Mouse (Mus musculus) neural tube, embryonic 11.5 days (tissue): ENCODE measurements around the gene Igdcc4. TPM values are rescaled to one million over a fixed set of nuclear protein-coding genes. Genes with fewer than 3 reads are reported as not detected.

Experiments used
- ATAC-seq: fragments of 200-750 bp; cut with Nextera tagmentation; 2 replicates; pipeline ENCODE4 v1.8.0; 2017; ENCODE audit warnings: moderate number of reproducible peaks, mild to moderate bottlenecking, moderate TSS enrichment, moderate library complexity; ENCODE audit not compliant: insufficient read depth, low FRiP score, low TSS enrichment
- DNase-seq: peaks from one replicate; pipeline ENCODE4 v3.0.0-alpha.2; 2015; ENCODE audit warnings: low spot score
- H3K27ac ChIP-seq: fragments of 300-500 bp; sonication (generic); 2 replicates; pipeline ENCODE4 v1.5.1; 2014; ENCODE audit warnings: low read depth, mild to moderate bottlenecking, low read length
- H3K27me3 ChIP-seq: fragments of 300-500 bp; sonication (generic); 2 replicates; pipeline ENCODE4 v1.6.1; 2014; ENCODE audit warnings: mild to moderate bottlenecking, low read length, mixed read lengths; ENCODE audit not compliant: control insufficient read depth, insufficient read depth
- H3K36me3 ChIP-seq: fragments of 300-500 bp; sonication (generic); 2 replicates; pipeline ENCODE4 v1.6.1; 2014; ENCODE audit warnings: mild to moderate bottlenecking, low read length, moderate library complexity, mixed read lengths; ENCODE audit not compliant: control insufficient read depth, insufficient read depth
- H3K4me1 ChIP-seq: fragments of 300-500 bp; sonication (generic); 2 replicates; pipeline ENCODE4 v1.6.1; 2014; ENCODE audit warnings: low read length, mixed read lengths; ENCODE audit not compliant: control insufficient read depth, insufficient read depth
- H3K4me2 ChIP-seq: fragments of 300-500 bp; sonication (generic); 2 replicates; pipeline ENCODE4 v1.6.1; 2014; ENCODE audit warnings: low read depth, mild to moderate bottlenecking, moderate library complexity
- H3K4me3 ChIP-seq: fragments of 300-500 bp; sonication (generic); 2 replicates; pipeline ENCODE4 v1.5.1; 2014; ENCODE audit warnings: low read depth, low read length
- H3K9ac ChIP-seq: fragments of 300-500 bp; sonication (generic); 2 replicates; pipeline ENCODE4 v1.6.1; 2014; ENCODE audit warnings: mild to moderate bottlenecking, low read length
- H3K9me3 ChIP-seq: fragments of 300-500 bp; sonication (generic); 2 replicates; pipeline ENCODE4 v1.6.1; 2016; ENCODE audit warnings: low read length; ENCODE audit not compliant: control insufficient read depth
- WGBS: fragments of 180-500 bp; shearing (Covaris S2); extraction: QIAGEN DNeasy Blood & Tissue Kit; methylation state at CpG from one replicate; pipeline ENCODE4 v1.1.7; 2014; 5-methylcytosine and 5-hydroxymethylcytosine counted together
- polyA plus RNA-seq: library from polyadenylated mRNA; unstranded; fragments of >200 nt; fragmentation: Nextera tagmentation; extraction: Ambion mirVana; gene quantifications from 2 replicates; pipeline ENCODE4 v1.2.1, GENCODE M21; 2014

The Igdcc4 gene
- polyA plus RNA-seq, 1 experiment from 2014 or later: 12.3 TPM

GRCm38 (mm10) chr9:65179817-65180624 is 78.7 kb downstream of the Igdcc4 start:
- H3K27me3 ChIP-seq: no peaks in the 10 kb centered on the region
- WGBS: 25% methylated on average over 17 of the region's 17 CpGs
- peaks cover 72% of the 10 kb centered on the region for H3K4me1 ChIP-seq
- H3K9me3 ChIP-seq: no peaks in the 10 kb centered on the region
- peak overlapping the region; percentile 32 for H3K9ac ChIP-seq
- peaks cover 17% of the 10 kb centered on the region for H3K36me3 ChIP-seq
- H3K4me3 ChIP-seq: no peak overlapping the region
- H3K4me2 ChIP-seq: peak overlapping the region; percentile 9; the same call in 1 of the 2 replicates
- H3K27ac ChIP-seq: peak overlapping the region; percentile 98
- DNase-seq: no peak
- ATAC-seq: no peak

Other genes starting within 250 kb of the Igdcc4 start
- 0.05 TPM in 1 of 2 replicates, not detected in the other for gene Slc24a1, start 149.9 kb upstream of the Igdcc4 start, polyA plus RNA-seq
- gene Ints14, start 140.6 kb upstream of the Igdcc4 start, polyA plus RNA-seq: 72.4 and 78.9 TPM in 2 replicates
- gene Hacd3, start 79.8 kb upstream of the Igdcc4 start, polyA plus RNA-seq: 105 and 114 TPM in 2 replicates
- 34.7 and 36.7 TPM in 2 replicates for gene Dpp8, start 69.1 kb upstream of the Igdcc4 start, polyA plus RNA-seq
- 60.7 and 71.9 TPM in 2 replicates for gene Igdcc3, start 39.7 kb downstream of the Igdcc4 start, polyA plus RNA-seq
- gene Parp16, start 93.9 kb downstream of the Igdcc4 start, polyA plus RNA-seq: 4.9 and 6.1 TPM in 2 replicates
- gene Cilp, start 163.7 kb downstream of the Igdcc4 start, polyA plus RNA-seq: 0.12 and 0.29 TPM in 2 replicates
- gene Clpx, start 192.8 kb downstream of the Igdcc4 start, polyA plus RNA-seq: 50.0 and 52.8 TPM in 2 replicates
- 13.7 and 14.3 TPM in 2 replicates for gene Pdcd7, start 244.6 kb downstream of the Igdcc4 start, polyA plus RNA-seq